Mouse (Mus musculus) urinary bladder, adult 18-20 months (tissue): ENCODE data around the gene Cenpf.

Experiments
- DNase-seq, 2 experiments: peaks; one replicate each; pipeline ENCODE4 v3.0.0; 2022; ENCODE audit warnings: low spot score in 2 of 2, mixed read lengths in 2 of 2

Cenpf gene

DNA sequence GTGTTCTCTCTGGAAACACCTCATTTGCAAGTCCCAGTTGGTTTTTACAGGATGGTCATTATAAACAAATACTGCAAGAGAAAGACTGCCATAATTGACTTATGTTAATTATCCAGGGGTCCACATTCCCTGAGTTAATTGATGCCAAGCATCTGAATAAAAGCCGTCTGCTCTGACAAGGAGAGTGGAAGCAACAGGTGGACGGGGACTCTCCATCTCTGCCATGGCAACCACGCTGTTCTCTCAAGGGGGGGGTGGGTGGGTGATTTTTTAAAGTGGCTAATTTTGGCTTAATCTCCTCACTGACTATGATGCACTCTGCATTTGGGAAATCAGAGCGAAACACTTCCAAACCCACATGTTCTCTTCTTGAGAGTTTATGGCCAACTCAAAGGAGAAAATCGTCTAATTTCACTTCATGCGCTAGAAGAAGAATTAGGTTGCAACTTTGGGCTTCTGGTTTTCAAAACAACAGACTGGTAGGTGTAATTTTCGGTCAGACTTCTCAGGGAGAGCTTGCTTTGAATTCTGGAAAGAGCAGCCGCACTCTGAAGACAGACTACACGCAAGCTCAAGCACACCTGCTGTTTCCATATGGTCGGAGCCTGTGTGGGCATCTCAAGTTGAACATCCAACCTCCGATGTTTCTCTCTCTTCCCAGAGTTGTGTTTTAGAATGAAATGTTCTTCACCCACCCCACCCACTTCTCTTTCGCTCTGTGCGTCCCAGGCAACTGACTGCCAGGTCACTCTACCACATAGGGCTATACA, 55.8 kb downstream of the Cenpf start:
- DNase-seq = no peak

- DNase-seq = no peak
These were observed 57.9 kb downstream of the Cenpf start for GRCm38 (mm10) chr1:189630026-189630425.

GRCm38 (mm10) chr1:189627976-189628768, 59.7 kb downstream of the Cenpf start:
- peak in 1 of 2 experiments; percentile 14 for DNase-seq

GRCm38 (mm10) chr1:189624756-189625155, 63.1 kb downstream of the Cenpf start:
- no peak for DNase-seq

- DNase-seq = no peak
These were observed 68.7 kb downstream of the Cenpf start for GRCm38 (mm10) chr1:189618970-189619740.

GRCm38 (mm10) chr1:189617381-189617780, 70.5 kb downstream of the Cenpf start:
- no peak for DNase-seq

DNA sequence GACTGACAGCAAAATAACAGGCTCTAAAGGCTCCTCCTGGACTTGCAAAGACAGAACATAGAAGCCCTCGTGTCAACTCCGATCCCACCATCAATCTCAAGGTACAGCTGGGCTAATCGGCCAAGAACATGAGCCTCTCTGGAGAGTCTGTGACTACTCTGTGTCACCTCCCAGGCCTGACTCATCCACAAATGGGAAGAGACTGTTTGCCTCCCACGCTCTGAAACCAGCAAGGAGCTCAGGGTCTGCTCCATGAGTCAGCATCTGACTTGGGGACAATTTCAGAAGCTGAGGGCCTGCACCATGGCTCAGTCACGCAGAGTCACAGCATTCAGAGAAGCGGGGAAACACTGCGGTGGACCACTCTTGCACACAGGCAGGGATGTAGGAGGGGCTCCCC, 72.6 kb downstream of the Cenpf start:
- no peak for DNase-seq

DNA sequence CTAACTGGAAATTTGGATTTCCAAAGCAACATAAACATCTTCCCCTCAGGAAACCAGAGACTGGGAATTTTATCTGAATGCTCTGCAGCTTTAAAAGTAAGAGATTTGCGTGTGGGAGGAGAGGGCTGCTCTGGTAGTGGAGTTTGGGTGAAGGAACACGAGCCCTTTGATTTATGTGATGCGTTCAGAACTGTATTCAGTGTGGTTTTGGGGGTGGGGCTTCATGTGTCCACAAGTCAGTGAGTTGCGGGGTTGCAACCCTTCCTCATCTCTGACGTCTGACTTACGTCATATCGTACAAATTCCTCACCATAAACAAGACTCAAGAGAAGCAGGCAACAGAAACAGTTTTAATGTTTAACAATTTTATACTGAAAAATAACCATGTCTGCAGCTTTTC, 74.8 kb downstream of the Cenpf start:
- no peak for DNase-seq

GRCm38 (mm10) chr1:189611775-189612174, 76.1 kb downstream of the Cenpf start:
- DNase-seq = no peak

GRCm38 (mm10) chr1:189608640-189609039, 79.2 kb downstream of the Cenpf start:
- no peak for DNase-seq

- no peak for DNase-seq
These were observed 79.8 kb downstream of the Cenpf start for GRCm38 (mm10) chr1:189608039-189608438.

- no peak for DNase-seq
These were observed 82.2 kb downstream of the Cenpf start for GRCm38 (mm10) chr1:189605598-189606126.

DNA sequence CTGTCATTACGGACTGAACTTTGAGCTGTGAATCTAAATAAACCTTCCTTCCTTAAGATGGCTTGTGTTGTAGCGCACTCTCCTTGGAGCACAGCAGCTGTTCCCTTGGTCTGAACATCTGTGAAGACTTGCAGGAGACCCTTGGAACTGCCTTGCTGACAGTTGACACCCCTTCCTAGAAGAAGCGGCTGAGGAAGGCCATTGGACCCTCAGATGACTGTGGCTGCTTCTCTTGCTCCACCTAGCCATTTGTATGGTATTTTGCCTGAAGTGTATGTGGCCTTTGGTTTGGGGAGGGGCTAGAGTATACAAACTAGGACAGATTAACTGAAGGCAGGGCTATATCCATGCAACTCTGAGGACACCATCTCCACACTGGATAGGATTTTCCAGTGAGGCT, 90.8 kb downstream of the Cenpf start:
- DNase-seq = no peak
